Mouse (Mus musculus) liver, embryonic 14.5 days (tissue): Measurements from ENCODE around the gene Wfdc18.

Experiments used
- CTCF ChIP-seq: IDR thresholded peaks from 2 replicates; pipeline ENCODE4 v1.5.1; 2016; ENCODE audit warnings: antibody characterized with exemption, low read depth, control low read depth
- EP300 ChIP-seq: IDR thresholded peaks from 2 replicates; pipeline ENCODE4 v1.6.1; 2016; ENCODE audit warnings: antibody characterized with exemption, low read depth

DNA sequence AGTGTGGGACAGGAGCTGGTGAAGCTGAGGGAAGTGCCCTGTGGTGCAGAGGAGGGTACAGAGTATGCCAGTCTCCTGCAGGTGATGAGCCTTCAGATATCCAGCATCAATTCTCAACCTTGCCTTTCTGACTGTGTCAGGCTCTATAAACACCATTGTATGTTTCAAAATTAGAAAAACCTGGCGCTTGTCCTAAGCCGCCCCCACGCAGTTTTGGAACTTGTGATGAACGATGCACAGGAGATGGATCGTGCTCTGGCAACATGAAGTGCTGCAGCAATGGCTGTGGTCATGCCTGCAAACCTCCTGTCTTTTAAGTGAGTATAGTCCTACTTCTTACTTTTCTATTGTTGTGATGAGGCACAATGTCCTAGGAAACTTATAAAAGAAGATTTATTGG is 868 bp downstream of the Wfdc18 start:
- no peak for TF ChIP-seq CTCF
- TF ChIP-seq EP300: no peak
